Mouse (Mus musculus): Measurements from ENCODE around the gene Neurog3.
A peak's percentile ranks its signal among the peaks of the same experiment; 100 is the strongest.

Neurog3 gene

GRCm38 (mm10) chr10:62132691-62133281 lies at the start of gene Neurog3:
TSS of gene Neurog3 (plus strand) at chr10:62133090.
- no peak for DNase-seq (ENCODE audit: low spot score in 2 of 2)

GRCm38 (mm10) chr10:62086044-62086443 lies 46.8 kb upstream of the Neurog3 start:
- DNase-seq (ENCODE audit: low spot score in 2 of 2), result no peak

- DNase-seq (ENCODE audit: low spot score in 2 of 2), result no peak
Observed at GRCm38 (mm10) chr10:62086826-62087225, 46.1 kb upstream of the Neurog3 start.

- no peak for DNase-seq (ENCODE audit: low spot score in 2 of 2)
Observed at GRCm38 (mm10) chr10:62088411-62088810, 44.5 kb upstream of the Neurog3 start.

- DNase-seq (ENCODE audit: low spot score in 2 of 2), result no peak
Observed at GRCm38 (mm10) chr10:62089071-62089470, 43.8 kb upstream of the Neurog3 start.

GRCm38 (mm10) chr10:62089486-62089885 lies 43.4 kb upstream of the Neurog3 start:
- no peak for DNase-seq (ENCODE audit: low spot score in 2 of 2)

GRCm38 (mm10) chr10:62093903-62094302 lies 39.0 kb upstream of the Neurog3 start:
- no peak for DNase-seq (ENCODE audit: low spot score in 2 of 2)

GRCm38 (mm10) chr10:62094401-62094800 lies 38.5 kb upstream of the Neurog3 start:
- no peak for DNase-seq (ENCODE audit: low spot score in 2 of 2)

GRCm38 (mm10) chr10:62099749-62100403 lies 33.0 kb upstream of the Neurog3 start:
- DNase-seq (ENCODE audit: low spot score in 2 of 2), result no peak

GRCm38 (mm10) chr10:62101504-62102439 lies 31.1 kb upstream of the Neurog3 start:
- peak; percentile 38 to 79 for DNase-seq (ENCODE audit: low spot score in 2 of 2)

GRCm38 (mm10) chr10:62104835-62105576 lies 27.9 kb upstream of the Neurog3 start:
- peak; percentile 31 to 68 for DNase-seq (ENCODE audit: low spot score in 2 of 2)

- DNase-seq (ENCODE audit: low spot score in 2 of 2), result no peak
Observed at GRCm38 (mm10) chr10:62107048-62107447, 25.8 kb upstream of the Neurog3 start.

- peak; percentile 63 to 84 for DNase-seq (ENCODE audit: low spot score in 2 of 2)
Observed at GRCm38 (mm10) chr10:62110504-62111206, 22.2 kb upstream of the Neurog3 start.

GRCm38 (mm10) chr10:62111207-62111576 lies 21.7 kb upstream of the Neurog3 start:
- DNase-seq (ENCODE audit: low spot score in 2 of 2), result no peak

GRCm38 (mm10) chr10:62113865-62114647 lies 18.8 kb upstream of the Neurog3 start:
- no peak for DNase-seq (ENCODE audit: low spot score in 2 of 2)

- no peak for DNase-seq (ENCODE audit: low spot score in 2 of 2)
Observed at GRCm38 (mm10) chr10:62127137-62127536, 5.8 kb upstream of the Neurog3 start.

- DNase-seq (ENCODE audit: low spot score in 2 of 2), result no peak
Observed at GRCm38 (mm10) chr10:62127711-62128231, 5.1 kb upstream of the Neurog3 start.

- no peak for DNase-seq (ENCODE audit: low spot score in 2 of 2)
Observed at GRCm38 (mm10) chr10:62128316-62128951, 4.5 kb upstream of the Neurog3 start.

GRCm38 (mm10) chr10:62135696-62136470 lies 3.0 kb downstream of the Neurog3 start:
- DNase-seq (ENCODE audit: low spot score in 2 of 2), result no peak
